Mouse (Mus musculus): ENCODE measurements around the gene Smad6.

DNA sequence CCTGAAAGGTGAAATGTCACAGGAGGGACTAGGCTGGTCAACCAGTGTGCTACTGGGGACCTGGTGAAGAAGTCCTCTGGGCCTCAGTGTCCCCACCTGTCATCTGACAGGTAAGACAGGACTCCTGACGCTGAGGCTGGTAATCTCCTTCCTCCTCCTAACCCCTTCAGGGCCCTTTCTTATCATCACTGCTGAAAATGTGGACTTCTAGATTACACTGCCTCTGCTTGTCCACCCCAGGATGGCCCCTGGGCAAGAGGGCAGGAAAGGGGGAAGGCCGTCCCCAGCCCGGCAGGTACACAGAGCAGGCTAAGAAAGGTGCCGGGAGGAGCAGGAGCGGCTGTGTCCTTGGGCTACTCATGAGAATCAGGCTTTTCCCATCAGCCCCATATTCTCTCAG, 48.8 kb upstream of the Smad6 start:
- TF ChIP-seq GATA1 (IDR thresholded peaks at IDR 0.05; ENCODE audit: low read length) = peak; percentile 92
- TF ChIP-seq TAL1 (IDR thresholded peaks at IDR 0.05; ENCODE audit: low read length) = peak; percentile 77

Data from erythroblast, embryonic 14.5 days (primary cell).